20 mouse cellular contexts compared by ENCODE assay signal in genomic region chr8:71999434-71999833, GRCm38 (mm10). TPM values are rescaled to one million over a fixed set of nuclear protein-coding genes. Genes with fewer than 3 reads are reported as not detected.
"Had no signal": no experiment of that assay in that cellular context is flagged by ENCODE, and none has a peak within 500 bp of the region (broad histone marks: within the 10 kb centered on the region; RNA-seq: fewer than 3 reads in every experiment).

No protein-coding gene starts in this region.

- ATAC-seq: midbrain, embryonic 13.5 days; midbrain, embryonic 15.5 days had no signal

- H3K4me1 ChIP-seq: midbrain, embryonic 13.5 days; midbrain, embryonic 15.5 days; neural tube, embryonic 12.5 days had no signal

- H3K4me3 ChIP-seq: megakaryocyte, embryonic 14.5 days; midbrain, embryonic 13.5 days; midbrain, embryonic 15.5 days; neural tube, embryonic 12.5 days had no signal

- H3K27ac ChIP-seq: midbrain, embryonic 13.5 days; midbrain, embryonic 15.5 days; neural tube, embryonic 12.5 days had no signal

- DNase-seq: lung, adult 18-20 months; lung, embryonic 14.5 days; lung, postnatal 10 days; lung, postnatal 4 days; right cerebral cortex, postnatal 14 days; thymus, adult 18-20 months; thymus, postnatal 14 days; thymus, postnatal 36 days had no signal

- H3K27me3 ChIP-seq: midbrain, embryonic 13.5 days; midbrain, embryonic 15.5 days; neural tube, embryonic 12.5 days had no signal

- H3K9me3 ChIP-seq: midbrain, embryonic 13.5 days; midbrain, embryonic 15.5 days; neural tube, embryonic 12.5 days had no signal

- H3K4me2 ChIP-seq: lung, embryonic 14.5 days; midbrain, embryonic 11.5 days; midbrain, embryonic 13.5 days; midbrain, embryonic 15.5 days; neural tube, embryonic 12.5 days had no signal

- H3K9ac ChIP-seq: lung, embryonic 14.5 days; midbrain, embryonic 13.5 days; midbrain, embryonic 15.5 days; neural tube, embryonic 12.5 days had no signal

- H3K36me3 ChIP-seq: midbrain, embryonic 13.5 days; midbrain, embryonic 15.5 days; neural tube, embryonic 12.5 days had no signal

RNA-seq across cellular contexts. Expression of gene Cyp4f18, which starts 10.0 kb away (rescaled TPM):
- total RNA-seq: midbrain, postnatal 0 days had no signal

RNA-seq across cellular contexts. Expression of gene Olfr372, which starts 41.6 kb away (rescaled TPM):
- total RNA-seq: midbrain, postnatal 0 days; monocyte, adult 5-6 weeks had no signal
- polyA plus RNA-seq: lung, embryonic 14.5 days; lung, embryonic 16.5 days; midbrain, embryonic 11.5 days; midbrain, embryonic 13.5 days; midbrain, embryonic 15.5 days; midbrain, postnatal 0 days; neural tube, embryonic 12.5 days; neural tube, embryonic 14.5 days; stomach, embryonic 14.5 days; stomach, embryonic 16.5 days; thymus, postnatal 0 days had no signal
